Mouse (Mus musculus) bone marrow macrophage, adult 2 months (primary cell): Measurements from ENCODE around the gene Kyat3.

Source experiments
- CTCF ChIP-seq: IDR thresholded peaks from 2 replicates; pipeline ENCODE4 v1.5.1; 2012; ENCODE audit warnings: low read depth, mild to moderate bottlenecking, low read length, moderate library complexity
- POLR2A ChIP-seq: IDR thresholded peaks from 2 replicates; pipeline ENCODE4 v1.6.1; 2012; ENCODE audit warnings: mild to moderate bottlenecking, low read depth, low read length, borderline replicate concordance

DNA sequence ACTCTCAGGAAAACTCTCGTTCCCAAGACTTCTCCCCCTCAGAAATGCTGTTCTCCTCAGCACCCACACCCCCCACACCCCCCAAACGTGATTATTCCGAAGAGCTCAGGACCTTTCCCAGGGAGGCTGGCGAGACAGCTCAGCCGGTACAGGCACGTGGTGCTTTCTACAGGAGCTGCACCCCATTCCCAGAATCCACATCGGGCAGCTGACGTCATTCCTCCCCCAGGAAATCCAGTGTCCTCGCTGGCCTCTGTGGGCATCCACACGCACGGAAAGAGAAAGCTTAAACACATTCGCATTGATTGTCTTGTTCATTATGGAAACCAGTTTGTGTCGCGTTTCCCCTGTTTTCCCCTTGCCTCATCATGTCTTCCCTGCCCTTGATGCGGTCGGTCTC, 48.3 kb downstream of the Kyat3 start:
- TF ChIP-seq CTCF (no peak), POLR2A (no peak)
